Mouse (Mus musculus) urinary bladder, postnatal 36 days (tissue): Measurements from ENCODE around the gene Scyl2.
"Not testable (repeated sequence)": the region's sequence is repeated elsewhere in the genome, so short reads cannot be mapped to it uniquely, and the experiment has no call there.

Source experiments
- DNase-seq, 2 experiments: peaks; one replicate each; pipeline ENCODE4 v3.0.0; 2022; ENCODE audit warnings: low spot score in 2 of 2, mixed read lengths in 1 of 2

Gene Scyl2

GRCm38 (mm10) chr10:89686139-89686808 lies at the start of gene Scyl2:
Scyl2 (minus strand) TSS chr10:89686285.
- peak; percentile 94 to 96 for DNase-seq

GRCm38 (mm10) chr10:89732001-89732794 lies 46.1 kb upstream of the Scyl2 start, which contains the start of gene Actr6:
Actr6 (minus strand) TSS chr10:89732295.
- DNase-seq, result peak; percentile 93

- DNase-seq, result no peak
These were observed 45.3 kb upstream of the Scyl2 start for GRCm38 (mm10) chr10:89731341-89731740.

- no peak for DNase-seq
These were observed 44.3 kb upstream of the Scyl2 start for GRCm38 (mm10) chr10:89730386-89730785.

GRCm38 (mm10) chr10:89722247-89723195 lies 36.4 kb upstream of the Scyl2 start:
- peak in 1 of 2 experiments; percentile 53 for DNase-seq

- DNase-seq, result no peak
These were observed 34.7 kb upstream of the Scyl2 start for GRCm38 (mm10) chr10:89720796-89721195.

GRCm38 (mm10) chr10:89720252-89720651 lies 34.2 kb upstream of the Scyl2 start:
- no peak for DNase-seq

- DNase-seq, result no peak
These were observed 28.8 kb upstream of the Scyl2 start for GRCm38 (mm10) chr10:89714910-89715309.

GRCm38 (mm10) chr10:89708720-89709119 lies 22.6 kb upstream of the Scyl2 start:
- DNase-seq, result no peak

- no peak for DNase-seq
These were observed 21.3 kb upstream of the Scyl2 start for GRCm38 (mm10) chr10:89707397-89707796.

GRCm38 (mm10) chr10:89703042-89703441 lies 17.0 kb upstream of the Scyl2 start:
- peak in 1 of 2 experiments; percentile 26 for DNase-seq

- no peak for DNase-seq
These were observed 11.9 kb upstream of the Scyl2 start for GRCm38 (mm10) chr10:89697956-89698355.

- not testable (repeated sequence) for DNase-seq
These were observed 10.2 kb upstream of the Scyl2 start for GRCm38 (mm10) chr10:89696270-89696669.

- DNase-seq, result no peak
These were observed 9.3 kb upstream of the Scyl2 start for GRCm38 (mm10) chr10:89695194-89695911.

GRCm38 (mm10) chr10:89690021-89690420 lies 3.9 kb upstream of the Scyl2 start:
- no peak for DNase-seq

- DNase-seq, result no peak
These were observed 1.4 kb upstream of the Scyl2 start for GRCm38 (mm10) chr10:89687455-89687854.

GRCm38 (mm10) chr10:89685391-89686138 lies 520 bp downstream of the Scyl2 start:
- DNase-seq, result peak in 1 of 2 experiments; percentile 20

GRCm38 (mm10) chr10:89682961-89683360 lies 3.1 kb downstream of the Scyl2 start:
- no peak for DNase-seq

- no peak for DNase-seq
These were observed 3.9 kb downstream of the Scyl2 start for GRCm38 (mm10) chr10:89682157-89682556.

- no peak for DNase-seq
These were observed 4.4 kb downstream of the Scyl2 start for GRCm38 (mm10) chr10:89681706-89682105.
